8 mouse cellular contexts compared by ENCODE assay signal in genomic region chr2:118882840-118883679, GRCm38 (mm10). TPM values are rescaled to one million over a fixed set of nuclear protein-coding genes. Genes with fewer than 3 reads are reported as not detected.
DNase-seq lines count a peak whose midpoint lies in the region; ATAC-seq and TF ChIP-seq lines count a peak whose summit lies in the region.

No protein-coding gene starts in this region.

- no peak overlapping the region for H3K27ac ChIP-seq in MEL (ENCODE audit: control insufficient read depth, low read depth, low read length)
- H3K27ac ChIP-seq in forebrain, postnatal 0 days (ENCODE audit: low read depth, low read length), result no peak overlapping the region
- H3K27ac ChIP-seq in hindbrain, embryonic 10.5 days, result peak overlapping the region; percentile 82

- no peak for TF ChIP-seq EP300 in MEL (IDR thresholded peaks at IDR 0.05; ENCODE audit: low read depth in 1 of 2, low read length in 2 of 2)

- TF ChIP-seq POLR2A in MEL (IDR thresholded peaks at IDR 0.05; ENCODE audit: control insufficient read depth in 1 of 2, insufficient read depth in 1 of 2, low read depth in 1 of 2, low read length in 2 of 2, poor library complexity in 1 of 2), result no peak

- peak overlapping the region; percentile 62 to 63 for H3K4me3 ChIP-seq in MEL (ENCODE audit: control insufficient read depth in 1 of 2, insufficient read depth in 1 of 2, low read depth in 2 of 2, low read length in 2 of 2)
- H3K4me3 ChIP-seq in forebrain, postnatal 0 days (ENCODE audit: low read depth, low read length), result peak overlapping the region; percentile 37
- H3K4me3 ChIP-seq in hindbrain, embryonic 10.5 days, result peak overlapping the region; percentile 54

- no peaks in the 10 kb centered on the region for H3K27me3 ChIP-seq in MEL (ENCODE audit: control insufficient read depth in 1 of 2, insufficient read depth in 2 of 2, low read length in 2 of 2)
- H3K27me3 ChIP-seq in forebrain, postnatal 0 days (ENCODE audit: insufficient read depth, low read length), result no peaks in the 10 kb centered on the region
- H3K27me3 ChIP-seq in hindbrain, embryonic 10.5 days (ENCODE audit: insufficient read depth, poor library complexity, severe bottlenecking), result peaks cover 50% of the 10 kb centered on the region

- H3K4me1 ChIP-seq in MEL (ENCODE audit: control insufficient read depth in 1 of 2, insufficient read depth in 2 of 2, low read length in 2 of 2), result peaks cover under 1 to 5% of the 10 kb centered on the region in 2 experiments; a peak in 3 of 4 replicates
- H3K4me1 ChIP-seq in forebrain, postnatal 0 days (ENCODE audit: insufficient read depth), result no peaks in the 10 kb centered on the region
- H3K4me1 ChIP-seq in hindbrain, embryonic 10.5 days (replicated peaks), result peaks cover 13% of the 10 kb centered on the region

- ATAC-seq in forebrain, postnatal 0 days, result peak; percentile 92

- 4% methylated on average over 32 of the region's 32 CpGs for WGBS in forebrain, postnatal 0 days
- 2% methylated on average over 32 of the region's 32 CpGs for WGBS in hindbrain, embryonic 10.5 days

- H3K4me2 ChIP-seq in forebrain, postnatal 0 days (ENCODE audit: low read depth), result peak overlapping the region; percentile 74

- TF ChIP-seq CTCF in MEL (IDR thresholded peaks at IDR 0.05 in 2 of 3, conservative IDR thresholded peaks at IDR 0.05 in 1 of 3; ENCODE audit: control insufficient read depth in 1 of 3, insufficient read depth in 1 of 3, low read depth in 2 of 3, low read length in 3 of 3, poor library complexity in 1 of 3, severe bottlenecking in 1 of 3), result peak; percentile 96 to 99 (median 98)
- TF ChIP-seq CTCF in forebrain, postnatal 0 days (IDR thresholded peaks at IDR 0.05; ENCODE audit: low read depth), result peak; percentile 100

- peak overlapping the region; percentile 65 for H3K9ac ChIP-seq in MEL (ENCODE audit: control insufficient read depth, low read depth, low read length, poor library complexity, severe bottlenecking)
- H3K9ac ChIP-seq in forebrain, postnatal 0 days, result peak overlapping the region; percentile 37; the same call in 1 of the 2 replicates

- no peaks in the 10 kb centered on the region; a peak in 1 of 4 replicates for H3K36me3 ChIP-seq in MEL (ENCODE audit: control insufficient read depth in 1 of 2, insufficient read depth in 2 of 2, low read length in 2 of 2)
- peaks cover 6% of the 10 kb centered on the region; the same call in 1 of the 2 replicates for H3K36me3 ChIP-seq in forebrain, postnatal 0 days (ENCODE audit: insufficient read depth)
- H3K36me3 ChIP-seq in hindbrain, embryonic 10.5 days, result peaks cover 20% of the 10 kb centered on the region

- TF ChIP-seq RAD21 in MEL (IDR thresholded peaks at IDR 0.05; ENCODE audit: low read depth, low read length), result peak; percentile 99

- no peaks in the 10 kb centered on the region for H3K79me2 ChIP-seq in MEL (ENCODE audit: control insufficient read depth, insufficient read depth, low read length, poor library complexity)

- peak; percentile 82 for DNase-seq in MEL (ENCODE audit: low read depth, low spot score)
- peak; percentile 90 for DNase-seq in cerebellum, adult 8-10 months
- DNase-seq in forebrain, postnatal 0 days, result peak; percentile 91
- DNase-seq in hindbrain, embryonic 10.5 days (ENCODE audit: low spot score), result peak; percentile 83
- DNase-seq in layer of hippocampus, postnatal 10 days (ENCODE audit: low spot score in 2 of 2), result peak; percentile 94 to 95
- peak; percentile 91 for DNase-seq in lung, postnatal 10 days
- peak; percentile 88 for DNase-seq in ovary, postnatal 36 days (ENCODE audit: low spot score)
- DNase-seq in thymus, postnatal 25 days, result peak; percentile 87

- H3K9me3 ChIP-seq in MEL (replicated peaks; ENCODE audit: insufficient read depth, low read length), result no peaks in the 10 kb centered on the region
- H3K9me3 ChIP-seq in forebrain, postnatal 0 days (ENCODE audit: low read length), result no peaks in the 10 kb centered on the region
- no peaks in the 10 kb centered on the region for H3K9me3 ChIP-seq in hindbrain, embryonic 10.5 days

TF ChIP-seq in MEL, 35 proteins besides CTCF, POLR2A, EP300 and RAD21 (continues in another document):
- no peak for TF ChIP-seq KAT2A (conservative IDR thresholded peaks at IDR 0.05; ENCODE audit: low read depth, low read length)
- no peak for TF ChIP-seq CHD1 (IDR thresholded peaks at IDR 0.05; ENCODE audit: low read depth, low read length)
- TF ChIP-seq MAX (IDR thresholded peaks at IDR 0.05; ENCODE audit: low read length), result no peak
- TF ChIP-seq NELFE (IDR thresholded peaks at IDR 0.05; ENCODE audit: low read depth, low read length), result no peak
- TF ChIP-seq ZNF384 (IDR thresholded peaks at IDR 0.05; ENCODE audit: low read depth, low read length), result no peak
- TF ChIP-seq HCFC1 (IDR thresholded peaks at IDR 0.05; ENCODE audit: low read depth, low read length), result no peak
- TF ChIP-seq CHD2 (IDR thresholded peaks at IDR 0.05; ENCODE audit: low read length), result no peak
- no peak for TF ChIP-seq MYB (IDR thresholded peaks at IDR 0.05; ENCODE audit: low read depth, low read length)
- TF ChIP-seq BHLHE40 (IDR thresholded peaks at IDR 0.05; ENCODE audit: borderline replicate concordance, low read depth, low read length), result no peak
- no peak for TF ChIP-seq JUND (IDR thresholded peaks at IDR 0.05; ENCODE audit: low read depth, low read length)
- TF ChIP-seq TBP (IDR thresholded peaks at IDR 0.05; ENCODE audit: low read depth, low read length), result no peak
- TF ChIP-seq MYC (IDR thresholded peaks at IDR 0.05; ENCODE audit: low read depth, low read length), result 0 out of 2 replicates have a peak, but pooled peaks have one; percentile 47
- TF ChIP-seq USF1 (IDR thresholded peaks at IDR 0.05; ENCODE audit: low read depth, low read length), result no peak
- peak; percentile 23; the same call in 1 of the 2 replicates for TF ChIP-seq MXI1 (IDR thresholded peaks at IDR 0.05; ENCODE audit: low read depth, low read length)
- TF ChIP-seq ZMIZ1 (IDR thresholded peaks at IDR 0.05; ENCODE audit: low read depth, low read length), result no peak
- TF ChIP-seq NRF1 (IDR thresholded peaks at IDR 0.05; ENCODE audit: insufficient read depth, low read depth, low read length, poor library complexity, severe bottlenecking), result no peak
- TF ChIP-seq ZKSCAN1 (IDR thresholded peaks at IDR 0.05; ENCODE audit: low read depth, low read length), result no peak
- TF ChIP-seq GATA1 (IDR thresholded peaks at IDR 0.05; ENCODE audit: low read depth, low read length), result no peak
- peak; percentile 94 for TF ChIP-seq SMC3 (IDR thresholded peaks at IDR 0.05; ENCODE audit: low read depth, low read length)
- no peak for TF ChIP-seq ETS1 (IDR thresholded peaks at IDR 0.05; ENCODE audit: low read depth, low read length)
- no peak for TF ChIP-seq GABPA (IDR thresholded peaks at IDR 0.05; ENCODE audit: low read depth, low read length)
- TF ChIP-seq USF2 (IDR thresholded peaks at IDR 0.05; ENCODE audit: borderline replicate concordance in 1 of 2, insufficient read depth in 1 of 2, low read depth in 1 of 2, low read length in 2 of 2), result no peak
- peak; percentile 66 for TF ChIP-seq SIN3A (IDR thresholded peaks at IDR 0.05; ENCODE audit: low read length)
- peak; percentile 97 for TF ChIP-seq ZC3H11A (IDR thresholded peaks at IDR 0.05; ENCODE audit: low read depth, low read length)
- no peak for TF ChIP-seq MEF2A (IDR thresholded peaks at IDR 0.05; ENCODE audit: extremely low read depth, insufficient replicate concordance, low read depth, low read length, poor library complexity, severe bottlenecking)
- TF ChIP-seq RCOR1 (IDR thresholded peaks at IDR 0.05; ENCODE audit: low read depth, low read length), result no peak
- TF ChIP-seq ELF1 (IDR thresholded peaks at IDR 0.05; ENCODE audit: low read depth, low read length), result no peak
- no peak for TF ChIP-seq TCF12 (IDR thresholded peaks at IDR 0.05; ENCODE audit: low read depth, low read length)
- TF ChIP-seq UBTF (IDR thresholded peaks at IDR 0.05; ENCODE audit: borderline replicate concordance, insufficient read depth, low read depth, low read length), result no peak
- no peak for TF ChIP-seq POLR2AphosphoS2 (IDR thresholded peaks at IDR 0.05; ENCODE audit: low read length)
- no peak for TF ChIP-seq MAFK (IDR thresholded peaks at IDR 0.05; ENCODE audit: borderline replicate concordance, low read depth, low read length)
- no peak for TF ChIP-seq MAZ (IDR thresholded peaks at IDR 0.05; ENCODE audit: low read depth, low read length)
- TF ChIP-seq E2F4 (IDR thresholded peaks at IDR 0.05; ENCODE audit: borderline replicate concordance, low read depth, low read length), result no peak

RNA-seq across cellular contexts. Expression of gene Bahd1, which starts 17.1 kb away (rescaled TPM):
- 8.0 and 9.5 TPM in 2 replicates for total RNA-seq in MEL (2012; rRNA removed)
- polyA plus RNA-seq in MEL (2012; ENCODE audit: insufficient read depth in 1 of 2, insufficient read length in 2 of 2, low read depth in 1 of 2, low replicate concordance in 2 of 2, missing spikeins in 1 of 2), result 10 to 100 TPM in 1 of 2 experiments, not detected in 1; 24.7 TPM
- total RNA-seq in forebrain, postnatal 0 days (2014; rRNA removed), result 18.0 and 19.9 TPM in 2 replicates
- 4.6 and 5.1 TPM in 2 replicates for polyA plus RNA-seq in forebrain, postnatal 0 days (2015; fragmentation: Nextera tagmentation; extraction: Ambion mirVana)
- 4.4 TPM in 2 replicates for polyA plus RNA-seq in hindbrain, embryonic 10.5 days (2016; fragmentation: Nextera tagmentation; extraction: Ambion mirVana)
- 10 to 100 TPM; 36.6 to 43.1 TPM for total RNA-seq in layer of hippocampus, postnatal 10 days (2021)

RNA-seq across cellular contexts. Expression of gene Ivd, which starts 21.3 kb away (rescaled TPM):
- total RNA-seq in MEL (2012; rRNA removed), result 17.1 and 21.2 TPM in 2 replicates
- 10 to 100 TPM in 1 of 2 experiments, not detected in 1; 33.4 TPM for polyA plus RNA-seq in MEL (2012; ENCODE audit: insufficient read depth in 1 of 2, insufficient read length in 2 of 2, low read depth in 1 of 2, low replicate concordance in 2 of 2, missing spikeins in 1 of 2)
- 49.0 and 50.5 TPM in 2 replicates for total RNA-seq in forebrain, postnatal 0 days (2014; rRNA removed)
- polyA plus RNA-seq in forebrain, postnatal 0 days (2015; fragmentation: Nextera tagmentation; extraction: Ambion mirVana), result 42.9 and 45.8 TPM in 2 replicates
- polyA plus RNA-seq in hindbrain, embryonic 10.5 days (2016; fragmentation: Nextera tagmentation; extraction: Ambion mirVana), result 59.4 and 65.9 TPM in 2 replicates
- 100 to 1,000 TPM in 1 of 2 experiments, 10 to 100 TPM in 1; 76.5 to 102 TPM for total RNA-seq in layer of hippocampus, postnatal 10 days (2021)

RNA-seq across cellular contexts. Expression of gene Chst14, which starts 43.2 kb away (rescaled TPM):
- total RNA-seq in MEL (2012; rRNA removed), result 2.1 and 2.2 TPM in 2 replicates
- 1 to 10 TPM in 1 of 2 experiments, not detected in 1; 5.0 TPM for polyA plus RNA-seq in MEL (2012; ENCODE audit: insufficient read depth in 1 of 2, insufficient read length in 2 of 2, low read depth in 1 of 2, low replicate concordance in 2 of 2, missing spikeins in 1 of 2)
- total RNA-seq in forebrain, postnatal 0 days (2014; rRNA removed), result 2.9 and 4.0 TPM in 2 replicates
- 3.6 and 3.9 TPM in 2 replicates for polyA plus RNA-seq in forebrain, postnatal 0 days (2015; fragmentation: Nextera tagmentation; extraction: Ambion mirVana)
- polyA plus RNA-seq in hindbrain, embryonic 10.5 days (2016; fragmentation: Nextera tagmentation; extraction: Ambion mirVana), result 17.2 and 20.6 TPM in 2 replicates
- total RNA-seq in layer of hippocampus, postnatal 10 days (2021), result 1 to 10 TPM; 2.5 to 3.5 TPM
